8 mouse cellular contexts compared by ENCODE assay signal in the genomic region with DNA sequence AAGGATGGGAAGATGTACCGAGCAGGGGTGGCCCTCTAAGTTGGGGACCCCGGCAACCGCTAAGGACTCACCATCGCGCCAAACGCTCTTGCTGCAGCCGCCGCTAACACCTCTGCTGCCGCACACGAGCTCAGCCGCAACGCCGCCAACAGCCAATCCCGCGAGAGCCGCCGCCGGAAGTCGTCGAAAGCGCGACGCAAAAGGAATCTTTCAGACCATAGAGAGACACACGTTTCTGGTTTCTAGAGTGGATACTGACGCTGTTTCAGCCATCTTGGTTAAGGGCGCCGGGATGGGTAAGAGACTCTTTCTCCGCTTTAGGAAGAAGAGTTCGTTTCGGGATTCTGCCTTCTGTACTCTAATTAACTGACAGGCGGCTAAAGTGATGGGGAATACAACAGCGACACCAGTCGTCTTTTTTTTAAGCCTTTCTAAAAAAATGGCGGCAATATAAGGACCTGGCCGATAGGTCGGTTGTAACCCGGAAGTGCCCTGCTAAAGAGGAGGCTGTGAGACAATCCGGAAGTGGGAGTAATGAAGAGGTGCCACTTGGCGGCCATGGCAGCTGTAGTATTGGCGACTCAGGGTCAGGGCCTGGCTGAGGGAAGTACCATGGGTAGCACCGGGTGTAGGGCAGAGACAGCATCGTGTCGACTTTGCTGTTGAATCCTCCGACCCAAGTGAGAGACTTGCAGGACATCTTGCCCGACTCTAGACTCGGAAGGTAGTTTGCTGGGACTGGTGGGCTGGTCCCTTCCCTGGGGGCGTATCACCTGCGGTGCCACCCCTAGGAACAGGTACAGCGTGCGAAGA. TPM values are rescaled to one million over a fixed set of nuclear protein-coding genes. Genes with fewer than 3 reads are reported as not detected.
DNase-seq lines count a peak whose midpoint lies in the region; ATAC-seq and TF ChIP-seq lines count a peak whose summit lies in the region.

TSS of gene Slc39a9 (plus strand) at position 191 of the 813 bp plus-strand sequence.
TSS of gene Erh (minus strand) at position 649 of the 813 bp plus-strand sequence.

- peak; percentile 99 for DNase-seq in 416B (ENCODE audit: low read depth)
- peak; percentile 95 for DNase-seq in heart, adult 8-10 months (ENCODE audit: low spot score)
- DNase-seq in kidney, adult 9 months = peak; percentile 96
- peak; percentile 94 for DNase-seq in limb, embryonic 14.5 days (ENCODE audit: low spot score)
- DNase-seq in midbrain, postnatal 0 days (ENCODE audit: low spot score) = peak; percentile 97
- DNase-seq in spleen, postnatal 14 days (ENCODE audit: low spot score in 2 of 2) = peak; percentile 83 to 86

- H3K4me2 ChIP-seq in embryonic facial prominence, embryonic 15.5 days (replicated peaks) = peak within 1 kb of the TSS; percentile 72
- peak within 1 kb of the TSS; percentile 81 for H3K4me2 ChIP-seq in limb, embryonic 14.5 days (replicated peaks; ENCODE audit: low read depth, low read length, severe bottlenecking)
- H3K4me2 ChIP-seq in midbrain, postnatal 0 days (ENCODE audit: low read depth, low read length, poor library complexity, severe bottlenecking) = peak within 1 kb of the TSS; percentile 73

- peak within 1 kb of the TSS; percentile 96 for H3K4me3 ChIP-seq in bone marrow, adult 2 months (replicated peaks; ENCODE audit: control insufficient read depth, low read depth, low read length)
- peak within 1 kb of the TSS; percentile 96 for H3K4me3 ChIP-seq in embryonic facial prominence, embryonic 15.5 days (replicated peaks)
- peak within 1 kb of the TSS; percentile 97 for H3K4me3 ChIP-seq in limb, embryonic 14.5 days (replicated peaks; ENCODE audit: low read length)
- H3K4me3 ChIP-seq in midbrain, postnatal 0 days (ENCODE audit: low read depth, low read length) = peak within 1 kb of the TSS; percentile 81

- TF ChIP-seq POLR2A in bone marrow, adult 2 months (IDR thresholded peaks at IDR 0.05; ENCODE audit: borderline replicate concordance, control insufficient read depth, low read depth, low read length) = peak; percentile 84; the same call in 1 of the 2 replicates
- TF ChIP-seq POLR2A in limb, embryonic 14.5 days (IDR thresholded peaks at IDR 0.05; ENCODE audit: borderline replicate concordance, extremely low read depth, insufficient read depth, insufficient read length) = peak; percentile 59; the same call in 1 of the 2 replicates

- no peak for TF ChIP-seq CTCF in bone marrow, adult 2 months (IDR thresholded peaks at IDR 0.05; ENCODE audit: control insufficient read depth, insufficient read depth, low read length)
- TF ChIP-seq CTCF in midbrain, postnatal 0 days (IDR thresholded peaks at IDR 0.05) = peak; percentile 36

- peak; percentile 95 for ATAC-seq in embryonic facial prominence, embryonic 15.5 days (ENCODE audit: insufficient number of reproducible peaks, low FRiP score, low TSS enrichment, low read depth)
- peak; percentile 96 for ATAC-seq in limb, embryonic 14.5 days (ENCODE audit: low FRiP score, low read depth)
- ATAC-seq in midbrain, postnatal 0 days (ENCODE audit: low FRiP score) = peak; percentile 97

- under 1% methylated on average over 50 of the region's 50 CpGs for WGBS in bone marrow, adult 2 months
- WGBS in embryonic facial prominence, embryonic 15.5 days = under 1% methylated on average over 50 of the region's 50 CpGs
- WGBS in limb, embryonic 14.5 days = under 1% methylated on average over 49 of the region's 50 CpGs
- under 1% methylated on average over 50 of the region's 50 CpGs for WGBS in midbrain, postnatal 0 days

- H3K9ac ChIP-seq in embryonic facial prominence, embryonic 15.5 days = peak within 1 kb of the TSS; percentile 96
- peak within 1 kb of the TSS; percentile 96 for H3K9ac ChIP-seq in limb, embryonic 14.5 days (ENCODE audit: low read depth, low read length, severe bottlenecking)
- H3K9ac ChIP-seq in midbrain, postnatal 0 days (replicated peaks; ENCODE audit: low read length, poor library complexity, severe bottlenecking) = peak within 1 kb of the TSS; percentile 84

- peak within 1 kb of the TSS; percentile 36 for H3K27ac ChIP-seq in bone marrow, adult 2 months (ENCODE audit: control insufficient read depth, insufficient read depth, low read depth, low read length, poor library complexity)
- H3K27ac ChIP-seq in embryonic facial prominence, embryonic 15.5 days (replicated peaks) = peak within 1 kb of the TSS; percentile 85
- peak within 1 kb of the TSS; percentile 94 for H3K27ac ChIP-seq in limb, embryonic 14.5 days (replicated peaks; ENCODE audit: low read depth, low read length)
- peak within 1 kb of the TSS; percentile 89 for H3K27ac ChIP-seq in midbrain, postnatal 0 days (ENCODE audit: low read depth, low read length)

- peaks cover 32% of the 10 kb centered on the region for H3K36me3 ChIP-seq in embryonic facial prominence, embryonic 15.5 days
- H3K36me3 ChIP-seq in limb, embryonic 14.5 days (ENCODE audit: control insufficient read depth, insufficient read depth, low read length) = peaks cover 32% of the 10 kb centered on the region
- peaks cover 8% of the 10 kb centered on the region for H3K36me3 ChIP-seq in midbrain, postnatal 0 days (ENCODE audit: insufficient read depth, low read length)

- H3K9me3 ChIP-seq in embryonic facial prominence, embryonic 15.5 days (replicated peaks) = no peaks in the 10 kb centered on the region
- H3K9me3 ChIP-seq in limb, embryonic 14.5 days (ENCODE audit: control insufficient read depth, low read length) = no peaks in the 10 kb centered on the region
- H3K9me3 ChIP-seq in midbrain, postnatal 0 days (ENCODE audit: low read length) = no peaks in the 10 kb centered on the region

- peaks cover 4% of the 10 kb centered on the region for H3K4me1 ChIP-seq in bone marrow, adult 2 months (ENCODE audit: control insufficient read depth, insufficient read depth, low read length)
- peaks cover 31% of the 10 kb centered on the region for H3K4me1 ChIP-seq in embryonic facial prominence, embryonic 15.5 days
- peaks cover 29% of the 10 kb centered on the region for H3K4me1 ChIP-seq in limb, embryonic 14.5 days (ENCODE audit: control insufficient read depth, insufficient read depth, low read length)
- peaks cover 17% of the 10 kb centered on the region for H3K4me1 ChIP-seq in midbrain, postnatal 0 days (ENCODE audit: insufficient read depth, low read length)

- H3K27me3 ChIP-seq in embryonic facial prominence, embryonic 15.5 days = no peaks in the 10 kb centered on the region
- H3K27me3 ChIP-seq in limb, embryonic 14.5 days (ENCODE audit: control insufficient read depth, insufficient read depth, low read length) = no peaks in the 10 kb centered on the region
- no peaks in the 10 kb centered on the region for H3K27me3 ChIP-seq in midbrain, postnatal 0 days (ENCODE audit: insufficient read depth, low read length)

RNA-seq across cellular contexts. Expression of gene Slc39a9, which starts in this region (rescaled TPM):
- polyA plus RNA-seq in bone marrow, adult 2 months (2011; ENCODE audit: insufficient read depth, insufficient read length, low replicate concordance, missing spikeins) = 4.7 and 6.9 TPM in 2 replicates
- polyA plus RNA-seq in embryonic facial prominence, embryonic 15.5 days (2015; fragmentation: Nextera tagmentation; extraction: Ambion mirVana) = 23.2 and 25.8 TPM in 2 replicates
- 10 to 100 TPM; 13.7 to 17.9 (median 14.7) TPM for total RNA-seq in heart, adult 8-10 months (2022)
- 29.1 and 40.6 TPM in 2 replicates for polyA plus RNA-seq in limb, embryonic 14.5 days (2012; rRNA removed)
- 26.9 and 28.0 TPM in 2 replicates for polyA plus RNA-seq in limb, embryonic 14.5 days (2014; fragmentation: Nextera tagmentation; extraction: Ambion mirVana)
- 17.6 and 23.9 TPM in 2 replicates for total RNA-seq in midbrain, postnatal 0 days (2014; rRNA removed)
- 19.3 and 19.7 TPM in 2 replicates for polyA plus RNA-seq in midbrain, postnatal 0 days (2015; fragmentation: Nextera tagmentation; extraction: Ambion mirVana)

RNA-seq across cellular contexts. Expression of gene Erh, which starts in this region (rescaled TPM):
- 18.9 and 23.6 TPM in 2 replicates for polyA plus RNA-seq in bone marrow, adult 2 months (2011; ENCODE audit: insufficient read depth, insufficient read length, low replicate concordance, missing spikeins)
- 244 and 251 TPM in 2 replicates for polyA plus RNA-seq in embryonic facial prominence, embryonic 15.5 days (2015; fragmentation: Nextera tagmentation; extraction: Ambion mirVana)
- total RNA-seq in heart, adult 8-10 months (2022) = 10 to 100 TPM; 16.3 to 23.0 (median 21.1) TPM
- 290 and 355 TPM in 2 replicates for polyA plus RNA-seq in limb, embryonic 14.5 days (2012; rRNA removed)
- 285 and 294 TPM in 2 replicates for polyA plus RNA-seq in limb, embryonic 14.5 days (2014; fragmentation: Nextera tagmentation; extraction: Ambion mirVana)
- 69.5 and 83.4 TPM in 2 replicates for total RNA-seq in midbrain, postnatal 0 days (2014; rRNA removed)
- 281 and 289 TPM in 2 replicates for polyA plus RNA-seq in midbrain, postnatal 0 days (2015; fragmentation: Nextera tagmentation; extraction: Ambion mirVana)

Comparison
In these comparisons a context has a peak if more than half of its experiments do, and no peak if none do; other contexts are left out.
1. Peak in every context shown above with its lines: DNase-seq, ATAC-seq, H3K4me3 ChIP-seq and H3K27ac ChIP-seq.
2. H3K27ac ChIP-seq: peak in every context shown above with its lines; median percentile 94 in limb, embryonic 14.5 days; 89 in midbrain, postnatal 0 days; 85 in embryonic facial prominence, embryonic 15.5 days; 36 in bone marrow, adult 2 months.